Mouse (Mus musculus): Measurements from ENCODE around the gene Iffo2. TPM values are rescaled to one million over a fixed set of nuclear protein-coding genes. Genes with fewer than 3 reads are reported as not detected.

Gene Iffo2
- polyA plus RNA-seq, 1 experiment from 2014 or later, result 5.2 TPM

- Histone ChIP-seq H3K27me3 (ENCODE audit: control insufficient read depth, insufficient read depth, low read length) (peaks cover 10% of the 10 kb centered on the region; the same call in 1 of the 2 replicates), H3K4me2 (ENCODE audit: low read length) (no peak overlapping the region), H3K4me1 (ENCODE audit: control insufficient read depth, insufficient read depth, low read length) (peaks cover 22% of the 10 kb centered on the region; the same call in 1 of the 2 replicates), H3K9ac (replicated peaks; ENCODE audit: low read length) (no peak overlapping the region), H3K36me3 (ENCODE audit: control insufficient read depth, insufficient read depth, low read length) (peaks cover 19% of the 10 kb centered on the region), H3K4me3 (replicated peaks; ENCODE audit: low read depth, low read length) (no peak overlapping the region), H3K9me3 (ENCODE audit: control insufficient read depth, low read length) (no peaks in the 10 kb centered on the region), H3K27ac (replicated peaks; ENCODE audit: low read depth, low read length) (no peak overlapping the region)
- DNase-seq (no peak), ATAC-seq (ENCODE audit: low FRiP score, low TSS enrichment) (no peak)
- WGBS, result 93% methylated on average over 16 of the region's 16 CpGs
Observed at GRCm38 (mm10) chr4:139638356-139638755, 108.0 kb downstream of the Iffo2 start.

- peaks cover 11% of the 10 kb centered on the region; the same call in 1 of the 2 replicates for H3K27me3 ChIP-seq (ENCODE audit: control insufficient read depth, insufficient read depth, low read length)
- no peaks in the 10 kb centered on the region for H3K9me3 ChIP-seq (ENCODE audit: control insufficient read depth, low read length)
- DNase-seq, result peak; percentile 48
- no peak for ATAC-seq (ENCODE audit: low FRiP score, low TSS enrichment)
- 0 out of 2 replicates have a peak overlapping the region, but pooled peaks have one; percentile 12 for H3K9ac ChIP-seq (replicated peaks; ENCODE audit: low read length)
- H3K27ac ChIP-seq (replicated peaks; ENCODE audit: low read depth, low read length), result 0 out of 2 replicates have a peak overlapping the region, but pooled peaks have one; percentile 37
- WGBS, result 16% methylated on average over 12 of the region's 12 CpGs
- no peak overlapping the region for H3K4me2 ChIP-seq (ENCODE audit: low read length)
- peaks cover 16% of the 10 kb centered on the region for H3K36me3 ChIP-seq (ENCODE audit: control insufficient read depth, insufficient read depth, low read length)
- peaks cover 22% of the 10 kb centered on the region; the same call in 1 of the 2 replicates for H3K4me1 ChIP-seq (ENCODE audit: control insufficient read depth, insufficient read depth, low read length)
- H3K4me3 ChIP-seq (replicated peaks; ENCODE audit: low read depth, low read length), result no peak overlapping the region
Observed at GRCm38 (mm10) chr4:139639801-139640200, 109.5 kb downstream of the Iffo2 start.

DNA sequence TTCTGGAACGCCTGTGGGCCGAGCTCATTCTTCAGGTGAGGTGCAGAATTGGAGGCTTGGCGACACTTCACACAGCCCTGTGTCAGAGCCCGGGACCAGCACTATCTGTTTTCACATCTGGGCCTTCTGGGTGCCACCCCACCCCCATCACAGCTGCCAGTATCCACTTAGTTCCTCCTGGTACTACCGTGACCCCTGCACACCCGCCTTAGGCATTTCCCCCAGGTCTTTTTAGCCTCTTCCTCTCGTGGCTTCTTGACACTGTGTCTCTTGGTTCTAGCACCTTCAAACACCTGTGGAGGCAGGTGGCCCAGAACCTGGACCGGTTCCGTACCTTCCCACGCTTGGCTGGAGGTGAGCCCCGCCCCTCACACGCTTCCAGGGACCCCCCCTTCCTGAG lies 110.0 kb downstream of the Iffo2 start:
- Histone ChIP-seq H3K9ac (replicated peaks; ENCODE audit: low read length) (no peak overlapping the region), H3K36me3 (ENCODE audit: control insufficient read depth, insufficient read depth, low read length) (peaks cover 16% of the 10 kb centered on the region), H3K4me3 (replicated peaks; ENCODE audit: low read depth, low read length) (no peak overlapping the region), H3K4me1 (ENCODE audit: control insufficient read depth, insufficient read depth, low read length) (peaks cover 22% of the 10 kb centered on the region; the same call in 1 of the 2 replicates), H3K4me2 (ENCODE audit: low read length) (no peak overlapping the region), H3K27me3 (ENCODE audit: control insufficient read depth, insufficient read depth, low read length) (peaks cover 11% of the 10 kb centered on the region; the same call in 1 of the 2 replicates), H3K9me3 (ENCODE audit: control insufficient read depth, low read length) (no peaks in the 10 kb centered on the region), H3K27ac (replicated peaks; ENCODE audit: low read depth, low read length) (no peak overlapping the region)
- DNase-seq (no peak), ATAC-seq (ENCODE audit: low FRiP score, low TSS enrichment) (no peak)
- WGBS, result 64% methylated on average over 12 of the region's 12 CpGs

GRCm38 (mm10) chr4:139640775-139641174 lies 110.4 kb downstream of the Iffo2 start:
- ATAC-seq (ENCODE audit: low FRiP score, low TSS enrichment), result no peak
- Histone ChIP-seq H3K4me2 (ENCODE audit: low read length) (no peak overlapping the region), H3K36me3 (ENCODE audit: control insufficient read depth, insufficient read depth, low read length) (peaks cover 11% of the 10 kb centered on the region), H3K27ac (replicated peaks; ENCODE audit: low read depth, low read length) (no peak overlapping the region), H3K27me3 (ENCODE audit: control insufficient read depth, insufficient read depth, low read length) (peaks cover 11% of the 10 kb centered on the region; the same call in 1 of the 2 replicates), H3K4me1 (ENCODE audit: control insufficient read depth, insufficient read depth, low read length) (peaks cover 22% of the 10 kb centered on the region; the same call in 1 of the 2 replicates), H3K4me3 (replicated peaks; ENCODE audit: low read depth, low read length) (no peak overlapping the region), H3K9me3 (ENCODE audit: control insufficient read depth, low read length) (no peaks in the 10 kb centered on the region), H3K9ac (replicated peaks; ENCODE audit: low read length) (no peak overlapping the region)
- DNase-seq, result no peak
- 47% methylated on average over 5 of the region's 6 CpGs for WGBS

DNA sequence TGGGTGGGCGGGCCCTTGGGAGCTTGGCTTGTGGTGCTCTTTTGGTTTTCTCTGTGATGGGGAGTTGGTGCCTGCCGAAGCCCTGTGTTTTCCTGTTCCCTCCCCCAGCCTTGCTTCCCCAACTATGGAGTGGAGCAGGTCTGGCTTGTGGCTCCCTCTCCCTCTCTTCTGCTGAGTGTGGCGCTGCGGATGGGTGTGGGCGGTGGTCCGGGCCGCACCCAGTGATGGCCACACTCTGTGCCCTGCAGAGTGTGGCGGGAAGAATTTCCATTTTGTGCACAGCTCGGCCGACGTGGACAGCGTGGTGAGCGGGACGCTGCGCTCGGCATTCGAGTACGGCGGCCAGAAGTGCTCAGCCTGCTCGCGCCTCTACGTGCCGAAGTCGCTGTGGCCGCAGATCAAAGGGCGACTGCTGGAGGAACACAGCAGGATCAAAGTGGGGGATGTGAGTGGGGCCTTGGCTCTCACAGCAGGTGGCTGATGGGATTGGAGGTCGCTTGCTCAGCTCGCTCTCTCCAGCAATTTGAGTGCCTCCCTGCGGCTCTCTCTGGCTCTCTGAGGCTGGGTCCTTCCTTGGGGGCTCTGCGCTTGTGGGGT lies 111.6 kb downstream of the Iffo2 start:
- peaks cover 10% of the 10 kb centered on the region for H3K36me3 ChIP-seq (ENCODE audit: control insufficient read depth, insufficient read depth, low read length)
- H3K9me3 ChIP-seq (ENCODE audit: control insufficient read depth, low read length), result no peaks in the 10 kb centered on the region
- peaks cover 22% of the 10 kb centered on the region; the same call in 1 of the 2 replicates for H3K4me1 ChIP-seq (ENCODE audit: control insufficient read depth, insufficient read depth, low read length)
- peaks cover 11% of the 10 kb centered on the region; the same call in 1 of the 2 replicates for H3K27me3 ChIP-seq (ENCODE audit: control insufficient read depth, insufficient read depth, low read length)
- WGBS, result 2% methylated on average over 30 of the region's 30 CpGs
- ATAC-seq (ENCODE audit: low FRiP score, low TSS enrichment), result peak; percentile 38; the same call in 1 of the 2 replicates
- H3K9ac ChIP-seq (replicated peaks; ENCODE audit: low read length), result peak overlapping the region; percentile 20; the same call in 1 of the 2 replicates
- peak overlapping the region; percentile 48 for H3K4me2 ChIP-seq (ENCODE audit: low read length)
- no peak overlapping the region for H3K27ac ChIP-seq (replicated peaks; ENCODE audit: low read depth, low read length)
- H3K4me3 ChIP-seq (replicated peaks; ENCODE audit: low read depth, low read length), result 0 out of 2 replicates have a peak overlapping the region, but pooled peaks have one; percentile 8
- DNase-seq, result peak; percentile 80

DNA sequence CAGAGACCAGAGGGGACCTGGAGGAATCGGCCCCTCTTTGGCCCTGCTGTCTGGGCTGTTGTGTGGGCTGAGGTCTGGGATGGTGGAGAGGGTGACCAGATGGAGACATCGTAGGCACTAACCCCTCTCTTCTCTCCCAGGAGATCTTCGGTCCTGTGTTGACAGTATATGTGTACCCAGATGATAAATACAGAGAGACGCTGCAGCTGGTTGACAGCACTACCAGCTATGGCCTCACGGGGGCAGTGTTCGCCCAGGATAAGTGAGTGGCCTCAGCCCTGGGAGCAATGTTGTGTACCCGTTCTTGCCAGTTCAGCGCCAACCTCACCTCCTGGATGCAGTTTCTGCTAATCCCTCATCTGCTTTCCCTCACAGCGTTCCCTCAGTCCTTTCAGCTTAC lies 113.6 kb downstream of the Iffo2 start:
- H3K27me3 ChIP-seq (ENCODE audit: control insufficient read depth, insufficient read depth, low read length), result peaks cover 11% of the 10 kb centered on the region; the same call in 1 of the 2 replicates
- WGBS, result 22% methylated on average over 9 of the region's 9 CpGs
- no peak overlapping the region for H3K27ac ChIP-seq (replicated peaks; ENCODE audit: low read depth, low read length)
- peaks cover 22% of the 10 kb centered on the region; the same call in 1 of the 2 replicates for H3K4me1 ChIP-seq (ENCODE audit: control insufficient read depth, insufficient read depth, low read length)
- H3K9me3 ChIP-seq (ENCODE audit: control insufficient read depth, low read length), result no peaks in the 10 kb centered on the region
- H3K4me3 ChIP-seq (replicated peaks; ENCODE audit: low read depth, low read length), result no peak overlapping the region
- no peak for ATAC-seq (ENCODE audit: low FRiP score, low TSS enrichment)
- no peak overlapping the region for H3K4me2 ChIP-seq (ENCODE audit: low read length)
- H3K9ac ChIP-seq (replicated peaks; ENCODE audit: low read length), result no peak overlapping the region
- peak; percentile 92 for DNase-seq
- peaks cover 14% of the 10 kb centered on the region for H3K36me3 ChIP-seq (ENCODE audit: control insufficient read depth, insufficient read depth, low read length)

DNA sequence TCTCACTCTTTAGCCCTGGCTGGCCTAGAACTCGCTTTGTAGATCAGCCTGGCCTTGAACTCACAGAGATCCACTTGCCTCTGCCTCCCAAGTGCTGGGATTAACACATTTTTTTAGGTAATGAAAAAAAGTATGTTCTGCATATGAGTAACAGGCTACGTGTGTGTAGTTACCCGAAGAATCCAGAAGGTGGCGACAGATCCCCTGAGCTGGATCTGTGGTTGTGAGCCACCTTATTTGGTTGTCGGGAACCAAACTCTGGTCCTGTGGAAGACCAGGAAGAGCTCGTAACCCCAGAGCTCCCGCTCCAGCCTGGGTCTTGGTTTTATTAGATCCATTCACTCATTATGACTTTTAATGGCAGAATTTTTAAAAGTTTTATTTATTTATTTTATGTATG lies 116.6 kb downstream of the Iffo2 start:
- no peak overlapping the region for H3K9ac ChIP-seq (replicated peaks; ENCODE audit: low read length)
- no peak overlapping the region for H3K4me2 ChIP-seq (ENCODE audit: low read length)
- no peak for ATAC-seq (ENCODE audit: low FRiP score, low TSS enrichment)
- H3K4me1 ChIP-seq (ENCODE audit: control insufficient read depth, insufficient read depth, low read length), result peaks cover 5% of the 10 kb centered on the region; the same call in 1 of the 2 replicates
- H3K27ac ChIP-seq (replicated peaks; ENCODE audit: low read depth, low read length), result no peak overlapping the region
- H3K4me3 ChIP-seq (replicated peaks; ENCODE audit: low read depth, low read length), result no peak overlapping the region
- H3K27me3 ChIP-seq (ENCODE audit: control insufficient read depth, insufficient read depth, low read length), result peaks cover 11% of the 10 kb centered on the region; the same call in 1 of the 2 replicates
- DNase-seq, result no peak
- 84% methylated on average over 7 of the region's 7 CpGs for WGBS
- H3K9me3 ChIP-seq (ENCODE audit: control insufficient read depth, low read length), result no peaks in the 10 kb centered on the region
- H3K36me3 ChIP-seq (ENCODE audit: control insufficient read depth, insufficient read depth, low read length), result peaks cover 14% of the 10 kb centered on the region

- DNase-seq, result no peak
- no peak for ATAC-seq (ENCODE audit: low FRiP score, low TSS enrichment)
- Histone ChIP-seq H3K4me2 (ENCODE audit: low read length) (no peak overlapping the region), H3K27me3 (ENCODE audit: control insufficient read depth, insufficient read depth, low read length) (no peaks in the 10 kb centered on the region), H3K4me3 (replicated peaks; ENCODE audit: low read depth, low read length) (no peak overlapping the region), H3K27ac (replicated peaks; ENCODE audit: low read depth, low read length) (no peak overlapping the region), H3K9me3 (ENCODE audit: control insufficient read depth, low read length) (no peaks in the 10 kb centered on the region), H3K9ac (replicated peaks; ENCODE audit: low read length) (no peak overlapping the region), H3K4me1 (ENCODE audit: control insufficient read depth, insufficient read depth, low read length) (no peaks in the 10 kb centered on the region), H3K36me3 (ENCODE audit: control insufficient read depth, insufficient read depth, low read length) (peaks cover 11% of the 10 kb centered on the region)
- WGBS, result 83% methylated on average over 15 of the region's 15 CpGs
Observed at GRCm38 (mm10) chr4:139650086-139650743, 119.9 kb downstream of the Iffo2 start.
